Comparison of ENCODE assay signal across 13 mouse cellular contexts in the genomic region with DNA sequence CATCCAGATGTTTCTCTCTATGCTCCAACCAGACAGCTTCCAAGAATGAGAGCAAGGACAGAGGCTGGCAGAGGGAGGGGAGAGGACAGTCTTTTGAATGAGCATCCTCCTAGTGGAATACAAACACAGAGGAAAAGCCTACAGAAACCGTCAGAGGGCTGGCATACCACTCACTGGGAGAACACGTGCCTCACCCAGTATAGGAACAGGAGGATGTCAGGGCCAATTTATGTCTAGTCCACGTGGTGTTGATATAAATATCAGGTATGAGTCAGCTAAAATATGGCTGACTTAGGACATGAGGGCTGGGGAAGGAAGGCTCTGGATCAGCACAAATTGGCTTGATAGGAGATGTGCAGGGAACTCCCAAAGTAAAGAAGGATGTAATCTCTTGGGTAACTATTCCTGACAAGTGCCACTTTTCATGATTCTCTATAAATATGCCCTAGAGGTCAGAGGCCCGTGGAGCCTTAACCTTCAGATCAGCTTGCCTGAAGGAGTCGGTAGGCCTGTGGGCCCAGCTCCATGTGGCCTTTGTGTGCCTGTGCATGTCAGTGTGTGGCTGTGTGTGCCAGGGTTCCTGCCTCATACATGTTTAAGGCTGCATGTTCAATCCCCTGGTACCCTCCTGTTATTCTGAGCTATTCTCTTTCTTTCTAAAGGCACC.
DNase-seq lines count a peak whose midpoint lies in the region; ATAC-seq and TF ChIP-seq lines count a peak whose summit lies in the region.
"Had no signal": no experiment of that assay in that cellular context is flagged by ENCODE, and none has a peak within 500 bp of the region (broad histone marks: within the 10 kb centered on the region; RNA-seq: fewer than 3 reads in every experiment).

No protein-coding gene starts in this region.

- H3K36me3 ChIP-seq in hindbrain, embryonic 14.5 days (replicated peaks; ENCODE audit: control insufficient read depth, insufficient read depth), result no peaks in the 10 kb centered on the region
- H3K36me3 ChIP-seq in hindbrain, embryonic 12.5 days, result no peaks in the 10 kb centered on the region
- H3K36me3 ChIP-seq in neural tube, embryonic 15.5 days, result no peaks in the 10 kb centered on the region
- no peaks in the 10 kb centered on the region for H3K36me3 ChIP-seq in embryonic facial prominence, embryonic 15.5 days
- H3K36me3 ChIP-seq in stomach, postnatal 0 days (ENCODE audit: control insufficient read depth, insufficient read depth, low read length), result no peaks in the 10 kb centered on the region

- H3K27ac ChIP-seq in hindbrain, embryonic 14.5 days, result peak overlapping the region; percentile 58
- no peak overlapping the region for H3K27ac ChIP-seq in hindbrain, embryonic 12.5 days
- H3K27ac ChIP-seq in neural tube, embryonic 15.5 days (replicated peaks), result peak overlapping the region; percentile 56; the same call in 1 of the 2 replicates
- peak overlapping the region; percentile 61; the same call in 1 of the 2 replicates for H3K27ac ChIP-seq in embryonic facial prominence, embryonic 15.5 days (replicated peaks)
- H3K27ac ChIP-seq in stomach, postnatal 0 days (replicated peaks), result peak overlapping the region; percentile 40; the same call in 1 of the 2 replicates

- H3K27me3 ChIP-seq in hindbrain, embryonic 14.5 days (ENCODE audit: control insufficient read depth, insufficient read depth, low read length), result no peaks in the 10 kb centered on the region
- H3K27me3 ChIP-seq in hindbrain, embryonic 12.5 days, result no peaks in the 10 kb centered on the region
- H3K27me3 ChIP-seq in neural tube, embryonic 15.5 days (replicated peaks), result no peaks in the 10 kb centered on the region
- H3K27me3 ChIP-seq in embryonic facial prominence, embryonic 15.5 days, result 0 out of 2 replicates have a peak, but pooled peaks cover 3% of the 10 kb centered on the region
- no peaks in the 10 kb centered on the region for H3K27me3 ChIP-seq in stomach, postnatal 0 days (ENCODE audit: control insufficient read depth, insufficient read depth, low read length)

- DNase-seq in hindbrain, embryonic 14.5 days (ENCODE audit: low spot score), result no peak
- no peak for DNase-seq in neural tube, embryonic 10.5 days (ENCODE audit: extremely low spot score, low spot score)
- DNase-seq in stomach, postnatal 0 days (ENCODE audit: low spot score), result no peak
- DNase-seq: adrenal gland, postnatal 25 days; cerebellum, adult 11-12 months; kidney, postnatal 4 days; lung, postnatal 10 days; thymus, adult 18-20 months had no signal

- 58% methylated on average over 5 of the region's 5 CpGs for WGBS in hindbrain, embryonic 14.5 days
- WGBS in hindbrain, embryonic 12.5 days, result 53% methylated on average over 5 of the region's 5 CpGs
- 59% methylated on average over 5 of the region's 5 CpGs for WGBS in neural tube, embryonic 15.5 days
- 29% methylated on average over 5 of the region's 5 CpGs for WGBS in embryonic facial prominence, embryonic 15.5 days
- WGBS in stomach, postnatal 0 days, result 27% methylated on average over 5 of the region's 5 CpGs

- TF ChIP-seq EP300 in stomach, postnatal 0 days (optimal IDR thresholded peaks at IDR 0.05), result no peak

- no peak overlapping the region for H3K4me3 ChIP-seq in hindbrain, embryonic 14.5 days (replicated peaks; ENCODE audit: low read length)
- H3K4me3 ChIP-seq in hindbrain, embryonic 12.5 days, result no peak overlapping the region
- no peak overlapping the region for H3K4me3 ChIP-seq in neural tube, embryonic 15.5 days (replicated peaks)
- H3K4me3 ChIP-seq in embryonic facial prominence, embryonic 15.5 days (replicated peaks), result no peak overlapping the region
- H3K4me3 ChIP-seq in stomach, postnatal 0 days (ENCODE audit: low read depth, low read length), result no peak overlapping the region

- H3K9me3 ChIP-seq in hindbrain, embryonic 14.5 days (ENCODE audit: control insufficient read depth, low read length), result no peaks in the 10 kb centered on the region
- H3K9me3 ChIP-seq in hindbrain, embryonic 12.5 days (replicated peaks), result no peaks in the 10 kb centered on the region
- H3K9me3 ChIP-seq in neural tube, embryonic 15.5 days (replicated peaks), result no peaks in the 10 kb centered on the region
- no peaks in the 10 kb centered on the region for H3K9me3 ChIP-seq in embryonic facial prominence, embryonic 15.5 days (replicated peaks)
- no peaks in the 10 kb centered on the region for H3K9me3 ChIP-seq in stomach, postnatal 0 days (ENCODE audit: control insufficient read depth, low read length)

- TF ChIP-seq CTCF in stomach, postnatal 0 days (IDR thresholded peaks at IDR 0.05; ENCODE audit: low read depth), result no peak

- ATAC-seq in hindbrain, embryonic 14.5 days (ENCODE audit: low FRiP score), result no peak
- ATAC-seq in hindbrain, embryonic 12.5 days (ENCODE audit: low FRiP score), result no peak
- ATAC-seq in neural tube, embryonic 15.5 days (ENCODE audit: low FRiP score), result no peak
- no peak for ATAC-seq in embryonic facial prominence, embryonic 15.5 days (ENCODE audit: insufficient number of reproducible peaks, low FRiP score, low TSS enrichment, low read depth)
- peak; percentile 84 for ATAC-seq in stomach, postnatal 0 days (ENCODE audit: low FRiP score, low TSS enrichment)
- no peak for ATAC-seq in activated CD4-positive, CD25-positive, alpha-beta regulatory T cell, adult 4 months
- ATAC-seq: CD4-positive, CD25-positive, alpha-beta regulatory T cell, adult 4 months had no signal

- H3K4me2 ChIP-seq in hindbrain, embryonic 14.5 days (replicated peaks), result no peak overlapping the region
- no peak overlapping the region for H3K4me2 ChIP-seq in hindbrain, embryonic 12.5 days (replicated peaks)
- no peak overlapping the region for H3K4me2 ChIP-seq in neural tube, embryonic 15.5 days
- no peak overlapping the region for H3K4me2 ChIP-seq in embryonic facial prominence, embryonic 15.5 days (replicated peaks)
- H3K4me2 ChIP-seq in stomach, postnatal 0 days (replicated peaks; ENCODE audit: low read depth), result no peak overlapping the region

- no peak overlapping the region for H3K9ac ChIP-seq in hindbrain, embryonic 14.5 days
- no peak overlapping the region for H3K9ac ChIP-seq in hindbrain, embryonic 12.5 days
- H3K9ac ChIP-seq in neural tube, embryonic 15.5 days (replicated peaks), result no peak overlapping the region
- H3K9ac ChIP-seq in embryonic facial prominence, embryonic 15.5 days, result no peak overlapping the region
- no peak overlapping the region for H3K9ac ChIP-seq in stomach, postnatal 0 days (ENCODE audit: low read length)

- H3K4me1 ChIP-seq in hindbrain, embryonic 14.5 days (replicated peaks; ENCODE audit: control insufficient read depth, insufficient read depth, low read length), result peaks cover 7% of the 10 kb centered on the region; the same call in 1 of the 2 replicates
- H3K4me1 ChIP-seq in hindbrain, embryonic 12.5 days, result peaks cover 10% of the 10 kb centered on the region; the same call in 1 of the 2 replicates
- H3K4me1 ChIP-seq in neural tube, embryonic 15.5 days, result peaks cover 21% of the 10 kb centered on the region
- H3K4me1 ChIP-seq in embryonic facial prominence, embryonic 15.5 days, result peaks cover 39% of the 10 kb centered on the region
- peaks cover 4% of the 10 kb centered on the region for H3K4me1 ChIP-seq in stomach, postnatal 0 days (replicated peaks; ENCODE audit: control insufficient read depth, insufficient read depth)
